Mouse (Mus musculus): ENCODE measurements around the gene Spns2. TPM values are rescaled to one million over a fixed set of nuclear protein-coding genes. Genes with fewer than 3 reads are reported as not detected.

Gene Spns2
- polyA plus RNA-seq, 1 experiment from 2014 or later, result 3.2 TPM

DNA sequence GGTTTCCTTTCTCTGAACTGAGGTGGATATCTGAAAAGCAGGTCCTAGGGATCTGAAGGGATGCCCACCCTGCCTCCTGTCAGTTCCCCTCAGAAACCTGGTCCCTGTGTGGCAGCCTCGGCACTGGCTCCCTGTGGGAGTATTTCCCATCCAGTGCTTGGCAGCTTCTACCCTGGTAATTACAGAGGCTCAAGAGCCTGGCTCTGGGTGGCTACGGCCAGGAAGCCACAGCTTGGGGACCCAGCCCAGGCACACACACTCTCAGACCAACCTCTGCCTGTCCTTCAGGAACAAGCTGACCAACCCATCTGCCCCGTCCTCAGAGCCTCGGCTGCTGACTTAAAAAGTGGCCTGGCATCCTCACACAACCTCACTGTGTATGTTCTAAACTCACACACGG is 8.4 kb downstream of the Spns2 start:
- H3K9ac ChIP-seq (ENCODE audit: low read length), result no peak overlapping the region
- no peak overlapping the region for H3K27ac ChIP-seq (ENCODE audit: low read length)
- H3K9me3 ChIP-seq (ENCODE audit: control insufficient read depth, low read length), result no peaks in the 10 kb centered on the region
- no peaks in the 10 kb centered on the region for H3K27me3 ChIP-seq (ENCODE audit: control insufficient read depth, insufficient read depth, low read depth, low read length)
- H3K4me3 ChIP-seq (ENCODE audit: low read length), result no peak overlapping the region
- H3K36me3 ChIP-seq (ENCODE audit: control insufficient read depth, insufficient read depth, low read length), result no peaks in the 10 kb centered on the region
- WGBS, result 70% methylated on average over 5 of the region's 5 CpGs
- no peak for ATAC-seq (ENCODE audit: low read depth)
- peaks cover 30% of the 10 kb centered on the region for H3K4me1 ChIP-seq (replicated peaks; ENCODE audit: control insufficient read depth, insufficient read depth, low read length)
- H3K4me2 ChIP-seq (ENCODE audit: low read depth, low read length), result no peak overlapping the region

DNA sequence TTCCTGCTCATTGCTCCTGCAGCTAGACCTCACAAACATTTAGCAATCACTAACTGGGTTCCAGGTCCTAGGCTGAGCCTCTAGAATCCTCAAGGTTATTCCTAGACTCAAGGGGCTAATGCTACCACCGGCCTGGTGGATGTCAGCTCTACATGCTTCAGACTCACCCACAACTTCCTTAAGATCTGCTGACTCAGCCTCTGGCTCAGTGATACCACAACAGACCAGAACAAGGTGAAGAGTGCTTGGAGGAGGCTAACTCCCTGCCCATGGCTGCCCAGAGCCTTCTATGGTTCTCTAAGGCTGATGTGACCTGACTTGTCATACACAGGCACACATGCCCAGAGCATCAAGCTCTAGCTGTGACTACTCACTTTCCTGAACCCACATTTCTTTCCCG is 10.2 kb downstream of the Spns2 start:
- no peaks in the 10 kb centered on the region for H3K27me3 ChIP-seq (ENCODE audit: control insufficient read depth, insufficient read depth, low read depth, low read length)
- no peak overlapping the region for H3K4me2 ChIP-seq (ENCODE audit: low read depth, low read length)
- WGBS, result 71% methylated on average over 2 of the region's 2 CpGs
- H3K9me3 ChIP-seq (ENCODE audit: control insufficient read depth, low read length), result no peaks in the 10 kb centered on the region
- H3K9ac ChIP-seq (ENCODE audit: low read length), result no peak overlapping the region
- no peaks in the 10 kb centered on the region for H3K36me3 ChIP-seq (ENCODE audit: control insufficient read depth, insufficient read depth, low read length)
- H3K27ac ChIP-seq (ENCODE audit: low read length), result no peak overlapping the region
- H3K4me3 ChIP-seq (ENCODE audit: low read length), result no peak overlapping the region
- peaks cover 22% of the 10 kb centered on the region for H3K4me1 ChIP-seq (replicated peaks; ENCODE audit: control insufficient read depth, insufficient read depth, low read length)
- ATAC-seq (ENCODE audit: low read depth), result no peak

DNA sequence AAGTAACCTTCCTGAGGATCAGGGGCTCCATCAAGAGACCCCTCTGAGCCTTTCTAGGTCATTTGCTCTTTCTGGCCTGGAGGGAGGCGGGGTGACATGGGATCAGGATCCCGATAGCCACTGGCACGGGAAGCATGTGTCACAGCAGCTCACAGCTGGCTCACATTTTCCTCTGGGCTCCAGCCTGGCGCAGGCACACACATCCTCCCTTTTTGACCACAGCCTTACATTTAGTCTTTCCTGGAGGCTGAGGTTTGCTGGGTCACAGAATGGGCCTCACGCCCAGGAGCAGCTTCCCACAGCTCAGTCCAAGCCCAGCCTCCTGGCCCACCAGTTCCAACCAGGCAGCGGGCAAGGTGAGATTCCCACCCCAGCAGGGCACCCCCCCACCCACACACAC is 11.5 kb downstream of the Spns2 start:
- Histone ChIP-seq H3K4me1 (replicated peaks; ENCODE audit: control insufficient read depth, insufficient read depth, low read length) (peaks cover 30% of the 10 kb centered on the region), H3K9ac (ENCODE audit: low read length) (no peak overlapping the region; the same call in 1 of the 2 replicates), H3K9me3 (ENCODE audit: control insufficient read depth, low read length) (no peaks in the 10 kb centered on the region), H3K27ac (ENCODE audit: low read length) (0 out of 2 replicates have a peak overlapping the region, but pooled peaks have one; percentile 55), H3K36me3 (ENCODE audit: control insufficient read depth, insufficient read depth, low read length) (no peaks in the 10 kb centered on the region), H3K4me3 (ENCODE audit: low read length) (no peak overlapping the region), H3K4me2 (ENCODE audit: low read depth, low read length) (no peak overlapping the region), H3K27me3 (ENCODE audit: control insufficient read depth, insufficient read depth, low read depth, low read length) (no peaks in the 10 kb centered on the region)
- WGBS, result 52% methylated on average over 6 of the region's 6 CpGs
- ATAC-seq (ENCODE audit: low read depth), result no peak

DNA sequence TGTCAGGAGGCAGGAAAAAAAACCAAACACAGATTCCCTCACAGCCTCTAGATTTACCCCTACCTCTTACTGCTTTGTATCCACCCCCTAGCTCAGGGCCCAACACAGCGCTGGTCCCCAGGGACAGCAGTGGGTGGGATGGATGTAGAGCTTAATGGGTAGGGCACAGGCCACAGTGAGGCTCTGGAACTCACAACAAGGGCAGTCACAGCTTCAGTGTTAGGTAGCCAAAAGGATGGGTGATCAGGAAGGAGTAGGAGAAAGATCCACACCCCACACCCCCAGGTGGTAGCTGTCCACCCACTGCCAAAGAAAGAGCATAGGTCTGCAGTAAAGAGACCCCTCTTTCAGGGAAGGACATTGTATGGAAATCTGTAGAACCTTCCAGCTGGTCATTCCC is 12.1 kb downstream of the Spns2 start:
- no peak overlapping the region; the same call in 1 of the 2 replicates for H3K9ac ChIP-seq (ENCODE audit: low read length)
- no peaks in the 10 kb centered on the region for H3K27me3 ChIP-seq (ENCODE audit: control insufficient read depth, insufficient read depth, low read depth, low read length)
- no peaks in the 10 kb centered on the region for H3K9me3 ChIP-seq (ENCODE audit: control insufficient read depth, low read length)
- H3K36me3 ChIP-seq (ENCODE audit: control insufficient read depth, insufficient read depth, low read length), result no peaks in the 10 kb centered on the region
- peaks cover 34% of the 10 kb centered on the region for H3K4me1 ChIP-seq (replicated peaks; ENCODE audit: control insufficient read depth, insufficient read depth, low read length)
- H3K4me2 ChIP-seq (ENCODE audit: low read depth, low read length), result no peak overlapping the region
- H3K4me3 ChIP-seq (ENCODE audit: low read length), result no peak overlapping the region
- 70% methylated on average over 1 of the region's 1 CpGs for WGBS
- H3K27ac ChIP-seq (ENCODE audit: low read length), result peak overlapping the region; percentile 38
- no peak for ATAC-seq (ENCODE audit: low read depth)

DNA sequence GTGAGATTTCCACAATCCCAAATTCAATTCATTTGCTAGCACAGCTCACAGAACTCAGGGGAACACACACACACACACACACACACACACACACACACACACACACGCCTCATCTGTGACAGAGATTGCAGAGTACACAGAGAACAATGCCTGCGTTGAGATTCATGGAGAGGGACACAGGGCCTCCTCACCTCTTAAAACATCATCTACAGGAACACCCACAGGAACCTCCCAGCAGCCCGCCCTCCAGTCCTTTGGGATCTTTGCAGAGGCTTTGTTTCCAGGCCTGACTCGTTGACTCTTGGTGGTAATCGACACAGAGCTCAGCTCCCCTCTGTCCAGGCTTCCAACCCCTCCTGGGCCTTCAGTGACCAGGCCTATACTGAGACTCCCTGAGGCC is 12.5 kb downstream of the Spns2 start:
- Histone ChIP-seq H3K27me3 (ENCODE audit: control insufficient read depth, insufficient read depth, low read depth, low read length) (no peaks in the 10 kb centered on the region), H3K36me3 (ENCODE audit: control insufficient read depth, insufficient read depth, low read length) (no peaks in the 10 kb centered on the region), H3K27ac (ENCODE audit: low read length) (peak overlapping the region; percentile 38; the same call in 1 of the 2 replicates), H3K4me1 (replicated peaks; ENCODE audit: control insufficient read depth, insufficient read depth, low read length) (peaks cover 39% of the 10 kb centered on the region), H3K4me2 (ENCODE audit: low read depth, low read length) (no peak overlapping the region), H3K9me3 (ENCODE audit: control insufficient read depth, low read length) (no peaks in the 10 kb centered on the region), H3K4me3 (ENCODE audit: low read length) (no peak overlapping the region), H3K9ac (ENCODE audit: low read length) (no peak overlapping the region)
- ATAC-seq (ENCODE audit: low read depth), result no peak
- 33% methylated on average over 5 of the region's 5 CpGs for WGBS

DNA sequence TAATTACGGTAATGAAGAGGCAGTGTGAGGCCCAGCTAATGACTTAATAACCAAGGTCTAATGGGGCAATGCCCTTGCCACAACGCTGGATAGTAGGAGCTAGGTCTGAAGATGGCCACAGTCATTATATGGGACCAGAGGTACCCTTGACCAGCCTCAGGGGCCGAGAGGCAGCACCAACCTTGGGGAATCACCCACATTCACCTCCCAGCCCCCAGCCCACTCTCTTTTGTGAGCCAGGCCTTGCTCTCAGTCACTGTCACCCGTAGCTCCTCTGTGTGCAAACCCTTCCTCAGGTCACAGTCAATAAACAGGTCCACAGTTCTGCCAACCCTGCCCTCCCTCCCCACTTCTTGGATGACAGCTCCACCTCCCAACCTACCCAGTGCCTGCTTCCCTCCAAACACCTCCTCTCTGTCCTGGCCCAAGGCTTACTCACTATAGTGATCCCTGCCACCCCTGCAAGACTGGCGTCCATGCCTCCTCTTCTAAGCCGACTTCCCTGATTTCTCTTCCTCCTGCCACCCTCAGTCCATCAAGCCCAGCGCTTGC is 13.6 kb downstream of the Spns2 start:
- no peaks in the 10 kb centered on the region for H3K27me3 ChIP-seq (ENCODE audit: control insufficient read depth, insufficient read depth, low read depth, low read length)
- peaks cover 45% of the 10 kb centered on the region for H3K4me1 ChIP-seq (replicated peaks; ENCODE audit: control insufficient read depth, insufficient read depth, low read length)
- WGBS, result 80% methylated on average over 7 of the region's 7 CpGs

DNA sequence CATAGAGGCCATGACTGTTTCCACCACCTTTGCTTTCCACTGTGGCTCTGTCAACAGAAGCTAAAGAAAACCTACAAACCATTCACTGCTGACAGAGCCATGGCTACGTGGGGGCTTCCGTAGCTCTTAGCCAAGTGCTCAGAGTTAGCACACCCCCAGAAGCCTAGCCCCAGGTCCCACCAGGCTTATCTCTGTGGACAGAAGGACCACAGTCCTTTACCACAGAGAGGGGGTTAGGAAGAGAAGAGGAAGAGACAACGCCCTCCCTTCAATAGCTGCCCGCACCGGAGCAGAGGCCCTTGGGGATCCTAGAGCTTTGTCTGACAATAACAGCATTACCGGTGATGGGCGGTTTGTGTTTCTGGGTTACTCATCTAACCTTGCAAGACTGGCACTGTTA is 14.3 kb downstream of the Spns2 start:
- Histone ChIP-seq H3K4me2 (ENCODE audit: low read depth, low read length) (no peak overlapping the region), H3K4me1 (replicated peaks; ENCODE audit: control insufficient read depth, insufficient read depth, low read length) (peaks cover 52% of the 10 kb centered on the region), H3K4me3 (ENCODE audit: low read length) (no peak overlapping the region), H3K36me3 (ENCODE audit: control insufficient read depth, insufficient read depth, low read length) (no peaks in the 10 kb centered on the region), H3K9ac (ENCODE audit: low read length) (no peak overlapping the region), H3K27me3 (ENCODE audit: control insufficient read depth, insufficient read depth, low read depth, low read length) (no peaks in the 10 kb centered on the region), H3K9me3 (ENCODE audit: control insufficient read depth, low read length) (no peaks in the 10 kb centered on the region), H3K27ac (ENCODE audit: low read length) (no peak overlapping the region)
- ATAC-seq (ENCODE audit: low read depth), result no peak
- WGBS, result 69% methylated on average over 7 of the region's 7 CpGs

More for the DNA sequence above, 13.6 kb downstream of the Spns2 start:
- H3K9me3 ChIP-seq (ENCODE audit: control insufficient read depth, low read length), result no peaks in the 10 kb centered on the region
- H3K36me3 ChIP-seq (ENCODE audit: control insufficient read depth, insufficient read depth, low read length), result no peaks in the 10 kb centered on the region
- no peak overlapping the region for H3K27ac ChIP-seq (ENCODE audit: low read length)
- ATAC-seq (ENCODE audit: low read depth), result no peak
- H3K9ac ChIP-seq (ENCODE audit: low read length), result no peak overlapping the region
- H3K4me2 ChIP-seq (ENCODE audit: low read depth, low read length), result no peak overlapping the region
- H3K4me3 ChIP-seq (ENCODE audit: low read length), result no peak overlapping the region

DNA sequence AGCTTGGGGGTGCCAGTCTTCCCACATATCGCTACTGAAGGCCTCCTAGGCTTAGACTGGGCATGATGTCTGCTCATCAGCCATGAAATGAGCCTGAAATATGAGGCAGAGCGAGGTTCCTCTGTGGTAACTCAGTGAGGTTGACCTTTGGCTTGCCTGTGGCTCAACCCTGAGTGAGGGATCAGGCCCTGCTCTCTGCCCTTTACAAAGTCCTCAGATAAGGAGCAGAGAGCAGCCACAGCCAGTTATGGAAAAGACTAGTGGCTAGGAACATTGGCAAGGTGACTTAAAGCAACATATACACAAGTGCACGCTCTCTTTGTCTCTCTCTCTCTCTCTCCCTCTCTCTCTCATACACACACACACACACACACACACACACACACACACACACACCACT is 14.8 kb downstream of the Spns2 start:
- Histone ChIP-seq H3K4me2 (ENCODE audit: low read depth, low read length) (no peak overlapping the region), H3K9me3 (ENCODE audit: control insufficient read depth, low read length) (no peaks in the 10 kb centered on the region), H3K4me3 (ENCODE audit: low read length) (no peak overlapping the region), H3K9ac (ENCODE audit: low read length) (no peak overlapping the region), H3K36me3 (ENCODE audit: control insufficient read depth, insufficient read depth, low read length) (no peaks in the 10 kb centered on the region), H3K27me3 (ENCODE audit: control insufficient read depth, insufficient read depth, low read depth, low read length) (no peaks in the 10 kb centered on the region), H3K27ac (ENCODE audit: low read length) (no peak overlapping the region), H3K4me1 (replicated peaks; ENCODE audit: control insufficient read depth, insufficient read depth, low read length) (peaks cover 57% of the 10 kb centered on the region)
- 75% methylated on average over 3 of the region's 3 CpGs for WGBS
- no peak for ATAC-seq (ENCODE audit: low read depth)

DNA sequence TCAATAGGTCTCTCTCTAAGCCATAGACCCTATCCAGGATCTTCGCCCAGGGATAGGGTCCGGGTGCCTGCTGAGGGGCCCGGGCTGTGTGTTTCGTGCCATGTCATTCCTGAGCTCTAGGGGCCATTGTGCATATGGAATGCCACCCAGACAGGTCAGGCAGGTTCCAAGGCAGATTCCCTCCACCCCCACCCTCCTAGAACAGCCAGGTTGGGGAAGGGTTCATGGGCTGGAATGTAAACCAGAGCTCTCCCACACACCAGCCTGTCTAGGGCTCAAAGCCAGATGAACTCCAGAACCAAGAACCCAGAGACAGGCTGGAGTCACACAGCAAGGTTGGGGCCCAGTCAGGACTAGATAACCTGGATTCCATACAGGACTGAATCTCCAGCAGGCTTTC is 16.2 kb downstream of the Spns2 start:
- no peak overlapping the region for H3K9ac ChIP-seq (ENCODE audit: low read length)
- H3K9me3 ChIP-seq (ENCODE audit: control insufficient read depth, low read length), result no peaks in the 10 kb centered on the region
- H3K4me1 ChIP-seq (replicated peaks; ENCODE audit: control insufficient read depth, insufficient read depth, low read length), result peaks cover 71% of the 10 kb centered on the region
- peak; percentile 67 for ATAC-seq (ENCODE audit: low read depth)
- peak overlapping the region; percentile 95 for H3K27ac ChIP-seq (ENCODE audit: low read length)
- H3K4me2 ChIP-seq (ENCODE audit: low read depth, low read length), result no peak overlapping the region
- H3K36me3 ChIP-seq (ENCODE audit: control insufficient read depth, insufficient read depth, low read length), result no peaks in the 10 kb centered on the region
- WGBS, result 59% methylated on average over 4 of the region's 4 CpGs
- no peak overlapping the region for H3K4me3 ChIP-seq (ENCODE audit: low read length)
- no peaks in the 10 kb centered on the region for H3K27me3 ChIP-seq (ENCODE audit: control insufficient read depth, insufficient read depth, low read depth, low read length)

DNA sequence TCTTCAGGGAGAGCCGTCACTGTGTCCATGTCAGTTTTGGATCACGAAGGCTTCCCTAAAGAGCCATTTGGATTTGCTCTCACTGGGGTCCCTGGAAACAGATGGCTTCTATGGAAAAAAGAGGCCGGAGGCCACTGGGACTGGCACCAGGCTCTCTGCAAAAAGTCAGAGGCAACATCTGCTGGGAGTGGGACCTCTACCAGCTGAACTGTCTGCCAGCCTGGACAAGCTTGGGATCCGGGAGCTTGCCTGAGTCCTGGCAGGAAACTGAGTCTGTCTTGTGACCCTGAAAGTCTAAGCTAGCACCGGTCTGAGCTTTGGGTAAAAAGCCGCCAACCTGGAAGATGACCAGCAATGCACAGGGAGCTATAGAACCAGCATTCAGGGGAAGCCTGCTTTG is 18.3 kb downstream of the Spns2 start:
- Histone ChIP-seq H3K4me1 (replicated peaks; ENCODE audit: control insufficient read depth, insufficient read depth, low read length) (peaks cover 77% of the 10 kb centered on the region), H3K27ac (ENCODE audit: low read length) (peak overlapping the region; percentile 95)

More for the DNA sequence above, 18.3 kb downstream of the Spns2 start:
- Histone ChIP-seq H3K9me3 (ENCODE audit: control insufficient read depth, low read length) (no peaks in the 10 kb centered on the region), H3K27me3 (ENCODE audit: control insufficient read depth, insufficient read depth, low read depth, low read length) (no peaks in the 10 kb centered on the region), H3K4me2 (ENCODE audit: low read depth, low read length) (no peak overlapping the region), H3K36me3 (ENCODE audit: control insufficient read depth, insufficient read depth, low read length) (no peaks in the 10 kb centered on the region), H3K4me3 (ENCODE audit: low read length) (no peak overlapping the region), H3K9ac (ENCODE audit: low read length) (no peak overlapping the region)
- WGBS, result 59% methylated on average over 6 of the region's 6 CpGs
- no peak for ATAC-seq (ENCODE audit: low read depth)

Measured in lung, embryonic 16.5 days (tissue).